In genomic region chr10:51614826-51615590, GRCm38 (mm10) we compare ENCODE assay signal across 30 mouse cellular contexts. TPM values are rescaled to one million over a fixed set of nuclear protein-coding genes. Genes with fewer than 3 reads are reported as not detected.
DNase-seq lines count a peak whose midpoint lies in the region; ATAC-seq lines count a peak whose summit lies in the region.
"Had no signal": no experiment of that assay in that cellular context is flagged by ENCODE, and none has a peak within 500 bp of the region (broad histone marks: within the 10 kb centered on the region; RNA-seq: fewer than 3 reads in every experiment).

No protein-coding gene starts in this region.

- no peak overlapping the region for H3K9ac ChIP-seq in heart, embryonic 12.5 days
- H3K9ac ChIP-seq: embryonic facial prominence, embryonic 13.5 days; embryonic facial prominence, embryonic 15.5 days; forebrain, embryonic 12.5 days had no signal

- no peaks in the 10 kb centered on the region for H3K36me3 ChIP-seq in heart, embryonic 12.5 days
- H3K36me3 ChIP-seq: embryonic facial prominence, embryonic 13.5 days; embryonic facial prominence, embryonic 15.5 days; forebrain, embryonic 10.5 days; forebrain, embryonic 12.5 days; G1E had no signal

- no peaks in the 10 kb centered on the region for H3K9me3 ChIP-seq in heart, embryonic 12.5 days (replicated peaks)
- H3K9me3 ChIP-seq: embryonic facial prominence, embryonic 13.5 days; embryonic facial prominence, embryonic 15.5 days; forebrain, embryonic 10.5 days; forebrain, embryonic 12.5 days; G1E had no signal

- no peak overlapping the region for H3K4me2 ChIP-seq in heart, embryonic 12.5 days
- H3K4me2 ChIP-seq: embryonic facial prominence, embryonic 13.5 days; embryonic facial prominence, embryonic 15.5 days; forebrain, embryonic 12.5 days had no signal

- 63% methylated on average over 11 of the region's 11 CpGs for WGBS in heart, embryonic 12.5 days

- no peaks in the 10 kb centered on the region for H3K27me3 ChIP-seq in heart, embryonic 12.5 days (replicated peaks)
- H3K27me3 ChIP-seq: CH12.LX; embryonic facial prominence, embryonic 13.5 days; embryonic facial prominence, embryonic 15.5 days; forebrain, embryonic 12.5 days had no signal

- H3K27ac ChIP-seq in heart, embryonic 12.5 days (ENCODE audit: poor library complexity, severe bottlenecking): no peak overlapping the region
- H3K27ac ChIP-seq: embryonic facial prominence, embryonic 13.5 days; embryonic facial prominence, embryonic 15.5 days; forebrain, embryonic 10.5 days; forebrain, embryonic 12.5 days had no signal

- peaks cover 11% of the 10 kb centered on the region for H3K4me1 ChIP-seq in heart, embryonic 12.5 days (replicated peaks)
- H3K4me1 ChIP-seq: embryonic facial prominence, embryonic 13.5 days; embryonic facial prominence, embryonic 15.5 days; forebrain, embryonic 12.5 days had no signal

- DNase-seq in heart, adult 11 months: peak; percentile 62
- DNase-seq in R1 (ENCODE audit: low read depth, low spot score) (peak; percentile 89), MN1 (ENCODE audit: low spot score) (no peak)
- peak; percentile 2 for DNase-seq in brain, adult 2 months (ENCODE audit: low read depth, low spot score)
- no peak for DNase-seq in layer of hippocampus, postnatal 25 days (ENCODE audit: extremely low spot score in 1 of 2, low spot score in 1 of 2)
- DNase-seq: adrenal gland, adult 2 months; adrenal gland, postnatal 10 days; adrenal gland, postnatal 25 days; B cell, adult 2 months; cerebellum, adult 18-20 months; cerebellum, adult 8-10 months; cerebellum, adult 9-11 months; cerebellum, postnatal 14 days; cerebellum, postnatal 36 days; embryo, embryonic 11 days had no signal

- ATAC-seq in heart, embryonic 12.5 days (ENCODE audit: insufficient number of reproducible peaks, low FRiP score): no peak
- ATAC-seq: CD4-positive, CD25-positive, alpha-beta regulatory T cell, adult 4 months; forebrain, embryonic 14.5 days; forebrain, embryonic 16.5 days had no signal

- no peak overlapping the region for H3K4me3 ChIP-seq in heart, embryonic 12.5 days
- H3K4me3 ChIP-seq: embryonic facial prominence, embryonic 13.5 days; embryonic facial prominence, embryonic 15.5 days; erythroblast, embryonic 14.5 days; forebrain, embryonic 10.5 days; forebrain, embryonic 12.5 days had no signal

RNA-seq across cellular contexts. Expression of gene Gprc6a, which starts 16.3 kb away (rescaled TPM):
- polyA plus RNA-seq in heart, embryonic 12.5 days (2016; fragmentation: Nextera tagmentation; extraction: Ambion mirVana): not detected in 2 replicates
- total RNA-seq in layer of hippocampus, postnatal 25 days (2021): not detected
- total RNA-seq: adrenal gland, adult 2 months; adrenal gland, postnatal 10 days; adrenal gland, postnatal 25 days; adrenal gland, postnatal 4 days; CH12.LX; common myeloid progenitor, adult 5-6 weeks; G1E had no signal
- polyA plus RNA-seq: adrenal gland, adult 2 months; CD4-positive, CD25-positive, alpha-beta regulatory T cell, adult 4 months; embryonic facial prominence, embryonic 11.5 days; embryonic facial prominence, embryonic 13.5 days; embryonic facial prominence, embryonic 15.5 days; erythroblast, embryonic 14.5 days; forebrain, embryonic 12.5 days; forebrain, embryonic 14.5 days; forebrain, embryonic 16.5 days; frontal cortex, adult 2 months; G1E had no signal

RNA-seq across cellular contexts. Expression of gene Fam162b, which starts 24.7 kb away (rescaled TPM):
- polyA plus RNA-seq in heart, embryonic 12.5 days (2016; fragmentation: Nextera tagmentation; extraction: Ambion mirVana): 0.42 TPM in 1 of 2 replicates, not detected in the other
- total RNA-seq in layer of hippocampus, postnatal 25 days (2021): not detected
- total RNA-seq: adrenal gland, adult 2 months; adrenal gland, postnatal 25 days; adrenal gland, postnatal 4 days; CH12.LX; common myeloid progenitor, adult 5-6 weeks; G1E had no signal
- polyA plus RNA-seq: adrenal gland, adult 2 months; CD4-positive, CD25-positive, alpha-beta regulatory T cell, adult 4 months; erythroblast, embryonic 14.5 days; frontal cortex, adult 2 months; G1E had no signal

Comparison
In these comparisons a context has a peak if more than half of its experiments do, and no peak if none do; other contexts are left out.
1. DNase-seq: peak in heart, adult 11 months (single experiment), R1 (single experiment) and brain, adult 2 months (single experiment); none in layer of hippocampus, postnatal 25 days (0 of 2) and MN1 (single experiment).